Mouse (Mus musculus) hindbrain, postnatal 0 days (tissue): ENCODE measurements around the gene Epb41l2. TPM values are rescaled to one million over a fixed set of nuclear protein-coding genes. Genes with fewer than 3 reads are reported as not detected.

Experiments
- ATAC-seq: fragments of 200-750 bp; cut with Nextera tagmentation; 2 replicates; pipeline ENCODE4 v1.8.0; 2017; ENCODE audit warnings: mild to moderate bottlenecking, moderate TSS enrichment, moderate library complexity
- DNase-seq: peaks from one replicate; pipeline ENCODE4 v3.0.0-alpha.2; 2015; ENCODE audit warnings: low spot score
- H3K27ac ChIP-seq: fragments of 300-500 bp; sonication (generic); 2 replicates; pipeline ENCODE4 v1.5.1; 2014; ENCODE audit warnings: mild to moderate bottlenecking
- H3K27me3 ChIP-seq: fragments of 300-500 bp; sonication (generic); 2 replicates; pipeline ENCODE4 v1.6.1; 2014; ENCODE audit warnings: low read length, mixed read lengths; ENCODE audit not compliant: insufficient read depth
- H3K36me3 ChIP-seq: fragments of 300-500 bp; sonication (generic); 2 replicates; pipeline ENCODE4 v1.6.1; 2014; ENCODE audit warnings: low read length, mixed read lengths; ENCODE audit not compliant: insufficient read depth
- H3K4me1 ChIP-seq: fragments of 300-500 bp; sonication (generic); 2 replicates; pipeline ENCODE4 v1.6.1; 2014; ENCODE audit warnings: antibody characterized with exemption, low read length, mixed read lengths; ENCODE audit not compliant: insufficient read depth
- H3K4me2 ChIP-seq: fragments of 300-500 bp; sonication (generic); 2 replicates; pipeline ENCODE4 v1.6.1; 2014; ENCODE audit warnings: low read depth, mild to moderate bottlenecking, low read length, moderate library complexity, mixed read lengths
- H3K4me3 ChIP-seq: fragments of 300-500 bp; sonication (generic); 2 replicates; pipeline ENCODE4 v1.5.1; 2014; ENCODE audit warnings: low read length
- H3K9ac ChIP-seq: fragments of 300-500 bp; sonication (generic); replicated peaks from 2 replicates; pipeline ENCODE4 v1.6.1; 2014; ENCODE audit warnings: mild to moderate bottlenecking, low read length, moderate library complexity, mixed read lengths
- H3K9me3 ChIP-seq: fragments of 300-500 bp; sonication (generic); 2 replicates; pipeline ENCODE4 v1.6.1; 2016; ENCODE audit warnings: low read length, mixed read lengths
- CTCF ChIP-seq: IDR thresholded peaks from 2 replicates; pipeline ENCODE4 v1.5.1; 2016; ENCODE audit warnings: antibody characterized with exemption, control low read depth, low read depth
- WGBS: fragments of 180-500 bp; shearing (Covaris S2); extraction: QIAGEN DNeasy Blood & Tissue Kit; methylation state at CpG from one replicate; pipeline ENCODE4 v1.1.7; 2014; 5-methylcytosine and 5-hydroxymethylcytosine counted together
- polyA plus RNA-seq: library from polyadenylated mRNA; unstranded; fragments of >200 nt; fragmentation: Nextera tagmentation; extraction: Ambion mirVana; gene quantifications from 2 replicates; pipeline ENCODE4 v1.2.1, GENCODE M21; 2015
- total RNA-seq: library from RNA; depleted of rRNA; stranded (reverse); fragments of >200 nt; gene quantifications from 2 replicates; pipeline ENCODE4 v1.2.3, GENCODE M21; 2014

The Epb41l2 gene
- total and polyA plus RNA-seq, 2 experiments from 2014 or later: 26.0 to 49.6 TPM

- Histone ChIP-seq H3K27me3 (no peaks in the 10 kb centered on the region), H3K9ac (no peak overlapping the region), H3K27ac (no peak overlapping the region), H3K9me3 (no peaks in the 10 kb centered on the region), H3K36me3 (no peaks in the 10 kb centered on the region), H3K4me1 (no peaks in the 10 kb centered on the region), H3K4me3 (no peak overlapping the region), H3K4me2 (no peak overlapping the region)
- WGBS: 52% methylated on average over 1 of the region's 1 CpGs
- DNase-seq (no peak), ATAC-seq (no peak)
- no peak for TF ChIP-seq CTCF
These were observed 102.2 kb downstream of the Epb41l2 start for GRCm38 (mm10) chr10:25461832-25462231.

GRCm38 (mm10) chr10:25462669-25463068 lies 103.1 kb downstream of the Epb41l2 start:
- Histone ChIP-seq H3K4me3 (no peak overlapping the region), H3K27me3 (no peaks in the 10 kb centered on the region), H3K9me3 (no peaks in the 10 kb centered on the region), H3K36me3 (no peaks in the 10 kb centered on the region), H3K27ac (no peak overlapping the region), H3K4me2 (no peak overlapping the region), H3K4me1 (no peaks in the 10 kb centered on the region), H3K9ac (no peak overlapping the region)
- no peak for TF ChIP-seq CTCF
- 74% methylated on average over 3 of the region's 3 CpGs for WGBS
- DNase-seq (no peak), ATAC-seq (no peak)

- Histone ChIP-seq H3K27me3 (no peaks in the 10 kb centered on the region), H3K4me1 (no peaks in the 10 kb centered on the region), H3K27ac (no peak overlapping the region), H3K4me2 (no peak overlapping the region), H3K4me3 (no peak overlapping the region), H3K36me3 (no peaks in the 10 kb centered on the region; the same call in 1 of the 2 replicates), H3K9ac (no peak overlapping the region), H3K9me3 (no peaks in the 10 kb centered on the region)
- ATAC-seq (no peak), DNase-seq (no peak)
- 77% methylated on average over 2 of the region's 2 CpGs for WGBS
- no peak for TF ChIP-seq CTCF
These were observed 106.9 kb downstream of the Epb41l2 start for GRCm38 (mm10) chr10:25466493-25466892.

GRCm38 (mm10) chr10:25471944-25472343 lies 112.3 kb downstream of the Epb41l2 start:
- no peak overlapping the region for H3K27ac ChIP-seq
- H3K4me1 ChIP-seq: no peaks in the 10 kb centered on the region
- H3K4me3 ChIP-seq: no peak overlapping the region
- no peak for TF ChIP-seq CTCF
- no peaks in the 10 kb centered on the region for H3K27me3 ChIP-seq
- no peaks in the 10 kb centered on the region for H3K9me3 ChIP-seq
- no peaks in the 10 kb centered on the region; the same call in 1 of the 2 replicates for H3K36me3 ChIP-seq
- H3K4me2 ChIP-seq: no peak overlapping the region
- no peak overlapping the region for H3K9ac ChIP-seq
- ATAC-seq (no peak), DNase-seq (no peak)
- WGBS: 93% methylated on average over 2 of the region's 2 CpGs

DNA sequence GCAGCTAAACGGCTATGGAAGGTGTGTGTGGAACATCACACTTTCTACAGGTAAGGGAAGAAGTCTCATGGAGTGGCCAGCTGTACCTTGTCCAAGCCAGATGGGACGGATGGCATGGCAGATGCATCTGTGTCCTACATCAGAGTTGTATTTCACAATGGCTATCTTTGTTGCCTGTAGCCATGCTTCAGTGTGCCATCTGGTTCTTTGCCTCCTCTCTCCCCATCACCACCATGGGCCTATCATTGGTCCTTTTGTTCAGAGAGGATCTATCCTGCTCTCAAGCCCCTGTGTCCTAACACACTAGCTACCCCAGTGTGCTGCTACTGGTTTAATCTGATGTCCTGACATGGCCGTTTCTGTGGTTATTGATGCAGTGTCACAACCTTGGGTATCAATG lies 120.1 kb downstream of the Epb41l2 start:
- Histone ChIP-seq H3K9me3 (no peaks in the 10 kb centered on the region), H3K27ac (no peak overlapping the region), H3K9ac (no peak overlapping the region), H3K36me3 (no peaks in the 10 kb centered on the region), H3K4me2 (no peak overlapping the region), H3K4me3 (no peak overlapping the region), H3K27me3 (no peaks in the 10 kb centered on the region), H3K4me1 (no peaks in the 10 kb centered on the region)
- WGBS: 84% methylated on average over 3 of the region's 3 CpGs
- TF ChIP-seq CTCF: no peak
- DNase-seq: no peak
- ATAC-seq: no peak

GRCm38 (mm10) chr10:25482791-25483190 lies 123.2 kb downstream of the Epb41l2 start:
- no peak overlapping the region for H3K4me2 ChIP-seq
- no peak for TF ChIP-seq CTCF
- no peak overlapping the region for H3K4me3 ChIP-seq
- no peaks in the 10 kb centered on the region for H3K9me3 ChIP-seq
- ATAC-seq: no peak
- no peak overlapping the region for H3K9ac ChIP-seq
- no peak for DNase-seq
- no peaks in the 10 kb centered on the region for H3K36me3 ChIP-seq
- H3K27me3 ChIP-seq: no peaks in the 10 kb centered on the region
- no peaks in the 10 kb centered on the region for H3K4me1 ChIP-seq
- no peak overlapping the region for H3K27ac ChIP-seq
- WGBS: 66% methylated on average over 5 of the region's 5 CpGs

DNA sequence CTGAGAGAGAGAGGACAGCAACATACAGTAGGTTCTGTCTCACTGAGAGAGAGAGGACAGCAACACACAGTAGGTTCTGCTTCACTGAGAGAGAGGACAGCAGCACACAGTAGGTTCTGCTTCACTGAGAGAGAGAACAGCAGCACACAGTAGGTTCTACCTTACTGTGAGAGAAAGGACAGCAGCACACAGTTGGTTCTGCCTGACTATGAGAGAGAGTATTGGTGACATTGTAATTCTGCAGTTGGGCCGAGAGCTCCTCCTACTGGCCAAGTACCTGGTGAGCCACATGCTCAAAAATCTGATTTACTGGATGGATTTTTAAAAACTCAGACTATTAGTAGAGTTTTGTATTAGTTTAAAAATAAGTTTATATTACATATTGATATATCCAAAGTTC lies 128.9 kb downstream of the Epb41l2 start:
- no peak overlapping the region for H3K4me3 ChIP-seq
- ATAC-seq (peak; percentile 75; the same call in 1 of the 2 replicates), DNase-seq (peak; percentile 74)
- peak; percentile 86 for TF ChIP-seq CTCF
- H3K4me2 ChIP-seq: no peak overlapping the region
- no peak overlapping the region for H3K9ac ChIP-seq
- H3K36me3 ChIP-seq: no peaks in the 10 kb centered on the region
- no peak overlapping the region for H3K27ac ChIP-seq
- H3K4me1 ChIP-seq: no peaks in the 10 kb centered on the region
- H3K9me3 ChIP-seq: no peaks in the 10 kb centered on the region
- H3K27me3 ChIP-seq: no peaks in the 10 kb centered on the region
- 12% methylated on average over 1 of the region's 1 CpGs for WGBS
